Comparison of ENCODE assay signal across 7 mouse cellular contexts in the genomic region with DNA sequence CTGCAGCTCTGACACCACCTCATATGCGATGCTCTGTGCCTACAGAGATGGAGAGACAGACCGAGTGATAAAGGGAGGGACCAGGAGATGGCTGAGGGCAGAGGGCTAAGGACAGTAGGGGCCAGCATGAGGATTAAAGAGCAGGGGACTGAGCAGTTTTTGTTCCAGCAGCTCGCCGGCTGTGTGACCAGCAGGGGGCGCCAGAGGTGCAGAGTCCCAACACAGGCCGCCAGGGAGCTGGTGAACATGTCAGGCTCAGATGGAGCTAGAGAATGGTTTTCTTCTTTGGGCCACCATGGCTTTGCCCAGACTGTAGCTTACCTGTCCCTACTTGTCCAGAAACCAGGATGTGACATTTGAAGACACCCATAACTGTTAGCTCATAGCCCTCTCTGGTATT. TPM values are rescaled to one million over a fixed set of nuclear protein-coding genes. Genes with fewer than 3 reads are reported as not detected.
DNase-seq lines count a peak whose midpoint lies in the region; ATAC-seq and TF ChIP-seq lines count a peak whose summit lies in the region.

No protein-coding gene starts in this region.

- TF ChIP-seq POLR2A in small intestine, adult 2 months (IDR thresholded peaks at IDR 0.05; ENCODE audit: low read depth, low read length) = no peak

- H3K9me3 ChIP-seq in forebrain, embryonic 12.5 days = no peaks in the 10 kb centered on the region
- H3K9me3 ChIP-seq in hindbrain, embryonic 14.5 days (ENCODE audit: control insufficient read depth, low read length) = no peaks in the 10 kb centered on the region
- H3K9me3 ChIP-seq in limb, embryonic 10.5 days (replicated peaks) = no peaks in the 10 kb centered on the region
- H3K9me3 ChIP-seq in midbrain, embryonic 14.5 days (ENCODE audit: control insufficient read depth, low read length) = no peaks in the 10 kb centered on the region

- H3K4me1 ChIP-seq in forebrain, embryonic 12.5 days = peaks cover 16% of the 10 kb centered on the region
- H3K4me1 ChIP-seq in hindbrain, embryonic 14.5 days (replicated peaks; ENCODE audit: control insufficient read depth, insufficient read depth, low read length) = peaks cover 3% of the 10 kb centered on the region; the same call in 1 of the 2 replicates
- peaks cover 34% of the 10 kb centered on the region for H3K4me1 ChIP-seq in limb, embryonic 10.5 days
- H3K4me1 ChIP-seq in midbrain, embryonic 14.5 days (ENCODE audit: control insufficient read depth, insufficient read depth, low read length) = 0 out of 2 replicates have a peak, but pooled peaks cover 3% of the 10 kb centered on the region
- H3K4me1 ChIP-seq in small intestine, adult 2 months (ENCODE audit: control insufficient read depth, insufficient read depth, insufficient read length, low read length) = peaks cover 7% of the 10 kb centered on the region; the same call in 1 of the 2 replicates

- peak; percentile 21; the same call in 1 of the 2 replicates for ATAC-seq in forebrain, embryonic 12.5 days (ENCODE audit: low FRiP score)
- ATAC-seq in hindbrain, embryonic 14.5 days (ENCODE audit: low FRiP score) = no peak
- ATAC-seq in midbrain, embryonic 14.5 days (ENCODE audit: low FRiP score, low TSS enrichment) = no peak

- H3K27me3 ChIP-seq in forebrain, embryonic 12.5 days = no peaks in the 10 kb centered on the region; the same call in 1 of the 2 replicates
- no peaks in the 10 kb centered on the region for H3K27me3 ChIP-seq in hindbrain, embryonic 14.5 days (ENCODE audit: control insufficient read depth, insufficient read depth, low read length)
- H3K27me3 ChIP-seq in limb, embryonic 10.5 days (ENCODE audit: low read depth, poor library complexity, severe bottlenecking) = peaks cover 42% of the 10 kb centered on the region
- H3K27me3 ChIP-seq in midbrain, embryonic 14.5 days (ENCODE audit: control insufficient read depth, insufficient read depth, low read length) = no peaks in the 10 kb centered on the region
- H3K27me3 ChIP-seq in small intestine, adult 2 months (ENCODE audit: control insufficient read depth, insufficient read depth, low read length) = 0 out of 2 replicates have a peak, but pooled peaks cover 5% of the 10 kb centered on the region

- peak; percentile 80 for DNase-seq in Muller cell, postnatal 12 days (ENCODE audit: inconsistent ontology term)
- peak; percentile 87 for DNase-seq in brain, adult 2 months (ENCODE audit: low read depth, low spot score)
- DNase-seq in hindbrain, embryonic 14.5 days (ENCODE audit: low spot score) = peak; percentile 86
- DNase-seq in limb, embryonic 10.5 days (ENCODE audit: low spot score) = peak; percentile 99
- DNase-seq in midbrain, embryonic 14.5 days = peak; percentile 92

- no peak overlapping the region for H3K4me3 ChIP-seq in forebrain, embryonic 12.5 days (replicated peaks)
- H3K4me3 ChIP-seq in hindbrain, embryonic 14.5 days (replicated peaks; ENCODE audit: low read length) = no peak overlapping the region
- no peak overlapping the region; the same call in 1 of the 2 replicates for H3K4me3 ChIP-seq in limb, embryonic 10.5 days
- H3K4me3 ChIP-seq in midbrain, embryonic 14.5 days (replicated peaks; ENCODE audit: low read depth, low read length) = no peak overlapping the region
- no peak overlapping the region for H3K4me3 ChIP-seq in small intestine, adult 2 months (ENCODE audit: low read depth, low read length)

- H3K36me3 ChIP-seq in forebrain, embryonic 12.5 days (replicated peaks) = no peaks in the 10 kb centered on the region
- no peaks in the 10 kb centered on the region for H3K36me3 ChIP-seq in hindbrain, embryonic 14.5 days (replicated peaks; ENCODE audit: control insufficient read depth, insufficient read depth)
- H3K36me3 ChIP-seq in limb, embryonic 10.5 days = no peaks in the 10 kb centered on the region
- H3K36me3 ChIP-seq in midbrain, embryonic 14.5 days (ENCODE audit: control insufficient read depth, insufficient read depth, low read length) = peaks cover 13% of the 10 kb centered on the region; the same call in 1 of the 2 replicates
- no peaks in the 10 kb centered on the region for H3K36me3 ChIP-seq in small intestine, adult 2 months (ENCODE audit: control insufficient read depth, insufficient read depth, low read length)

- peak; percentile 98 for TF ChIP-seq CTCF in small intestine, adult 2 months (IDR thresholded peaks at IDR 0.05; ENCODE audit: extremely low read depth, insufficient read length, insufficient replicate concordance, low read depth, low read length)

- 2% methylated on average over 6 of the region's 6 CpGs for WGBS in forebrain, embryonic 12.5 days
- WGBS in hindbrain, embryonic 14.5 days = 2% methylated on average over 6 of the region's 6 CpGs
- 2% methylated on average over 6 of the region's 6 CpGs for WGBS in limb, embryonic 10.5 days
- WGBS in midbrain, embryonic 14.5 days = 2% methylated on average over 6 of the region's 6 CpGs
- WGBS in small intestine, adult 2 months = 6% methylated on average over 6 of the region's 6 CpGs

- no peak overlapping the region for H3K4me2 ChIP-seq in forebrain, embryonic 12.5 days
- H3K4me2 ChIP-seq in hindbrain, embryonic 14.5 days (replicated peaks) = no peak overlapping the region
- H3K4me2 ChIP-seq in midbrain, embryonic 14.5 days (ENCODE audit: low read length) = no peak overlapping the region

- no peak overlapping the region for H3K27ac ChIP-seq in forebrain, embryonic 12.5 days
- H3K27ac ChIP-seq in hindbrain, embryonic 14.5 days = no peak overlapping the region
- peak overlapping the region; percentile 27; the same call in 1 of the 2 replicates for H3K27ac ChIP-seq in limb, embryonic 10.5 days
- no peak overlapping the region for H3K27ac ChIP-seq in midbrain, embryonic 14.5 days (replicated peaks; ENCODE audit: low read depth, low read length)
- H3K27ac ChIP-seq in small intestine, adult 2 months (ENCODE audit: insufficient read depth, low read depth, low read length) = no peak overlapping the region

- no peak overlapping the region for H3K9ac ChIP-seq in forebrain, embryonic 12.5 days
- no peak overlapping the region for H3K9ac ChIP-seq in hindbrain, embryonic 14.5 days
- no peak overlapping the region for H3K9ac ChIP-seq in midbrain, embryonic 14.5 days (replicated peaks; ENCODE audit: low read length)

RNA-seq across cellular contexts. Expression of gene Arrdc2, which starts 5.0 kb away (rescaled TPM):
- 5.6 and 8.2 TPM in 2 replicates for polyA plus RNA-seq in forebrain, embryonic 12.5 days (2016; fragmentation: Nextera tagmentation; extraction: Ambion mirVana)
- polyA plus RNA-seq in hindbrain, embryonic 14.5 days (2014; fragmentation: Nextera tagmentation; extraction: Ambion mirVana) = 7.2 and 8.7 TPM in 2 replicates
- polyA plus RNA-seq in limb, embryonic 10.5 days (2016; fragmentation: Nextera tagmentation; extraction: Ambion mirVana) = 4.4 and 5.0 TPM in 2 replicates
- 7.1 and 7.5 TPM in 2 replicates for polyA plus RNA-seq in midbrain, embryonic 14.5 days (2014; fragmentation: Nextera tagmentation; extraction: Ambion mirVana)
- 26.1 and 49.9 TPM in 2 replicates for polyA plus RNA-seq in small intestine, adult 2 months (2012; rRNA removed)

RNA-seq across cellular contexts. Expression of gene Kcnn1, which starts 18.5 kb away (rescaled TPM):
- polyA plus RNA-seq in forebrain, embryonic 12.5 days (2016; fragmentation: Nextera tagmentation; extraction: Ambion mirVana) = 14.4 and 16.3 TPM in 2 replicates
- polyA plus RNA-seq in hindbrain, embryonic 14.5 days (2014; fragmentation: Nextera tagmentation; extraction: Ambion mirVana) = 10.0 and 14.3 TPM in 2 replicates
- polyA plus RNA-seq in limb, embryonic 10.5 days (2016; fragmentation: Nextera tagmentation; extraction: Ambion mirVana) = 2.8 and 4.0 TPM in 2 replicates
- polyA plus RNA-seq in midbrain, embryonic 14.5 days (2014; fragmentation: Nextera tagmentation; extraction: Ambion mirVana) = 13.3 and 16.0 TPM in 2 replicates
- polyA plus RNA-seq in small intestine, adult 2 months (2012; rRNA removed) = 0.90 and 2.9 TPM in 2 replicates

RNA-seq across cellular contexts. Expression of gene Ccdc124, which starts 29.2 kb away (rescaled TPM):
- polyA plus RNA-seq in forebrain, embryonic 12.5 days (2016; fragmentation: Nextera tagmentation; extraction: Ambion mirVana) = 154 and 159 TPM in 2 replicates
- polyA plus RNA-seq in hindbrain, embryonic 14.5 days (2014; fragmentation: Nextera tagmentation; extraction: Ambion mirVana) = 155 and 158 TPM in 2 replicates
- 174 and 187 TPM in 2 replicates for polyA plus RNA-seq in limb, embryonic 10.5 days (2016; fragmentation: Nextera tagmentation; extraction: Ambion mirVana)
- 149 and 178 TPM in 2 replicates for polyA plus RNA-seq in midbrain, embryonic 14.5 days (2014; fragmentation: Nextera tagmentation; extraction: Ambion mirVana)
- 35.9 and 64.7 TPM in 2 replicates for polyA plus RNA-seq in small intestine, adult 2 months (2012; rRNA removed)

RNA-seq across cellular contexts. Expression of gene Il12rb1, which starts 36.3 kb away (rescaled TPM):
- not detected in 2 replicates for polyA plus RNA-seq in forebrain, embryonic 12.5 days (2016; fragmentation: Nextera tagmentation; extraction: Ambion mirVana)
- 0.09 TPM in 1 of 2 replicates, not detected in the other for polyA plus RNA-seq in hindbrain, embryonic 14.5 days (2014; fragmentation: Nextera tagmentation; extraction: Ambion mirVana)
- polyA plus RNA-seq in limb, embryonic 10.5 days (2016; fragmentation: Nextera tagmentation; extraction: Ambion mirVana) = not detected in 2 replicates
- polyA plus RNA-seq in midbrain, embryonic 14.5 days (2014; fragmentation: Nextera tagmentation; extraction: Ambion mirVana) = 0.45 TPM in 1 of 2 replicates, not detected in the other
- polyA plus RNA-seq in small intestine, adult 2 months (2012; rRNA removed) = 2.5 and 5.4 TPM in 2 replicates

RNA-seq across cellular contexts. Expression of gene Mast3, which starts 39.7 kb away (rescaled TPM):
- polyA plus RNA-seq in forebrain, embryonic 12.5 days (2016; fragmentation: Nextera tagmentation; extraction: Ambion mirVana) = 14.5 and 16.8 TPM in 2 replicates
- polyA plus RNA-seq in hindbrain, embryonic 14.5 days (2014; fragmentation: Nextera tagmentation; extraction: Ambion mirVana) = 23.3 and 26.6 TPM in 2 replicates
- 12.7 and 17.1 TPM in 2 replicates for polyA plus RNA-seq in limb, embryonic 10.5 days (2016; fragmentation: Nextera tagmentation; extraction: Ambion mirVana)
- polyA plus RNA-seq in midbrain, embryonic 14.5 days (2014; fragmentation: Nextera tagmentation; extraction: Ambion mirVana) = 22.7 and 24.3 TPM in 2 replicates
- 63.9 and 71.9 TPM in 2 replicates for polyA plus RNA-seq in small intestine, adult 2 months (2012; rRNA removed)
